Mouse (Mus musculus) mouse embryonic stem cell (cell line): ENCODE measurements around the gene Eme1.
"Not testable (repeated sequence)": the region's sequence is repeated elsewhere in the genome, so short reads cannot be mapped to it uniquely, and the experiment has no call there.

Experiments used
- in situ Hi-C, 2 experiments: fragments of 300-500 bp; cut with MboI; formaldehyde crosslinking; loops; 1 replicate in 1 of 2; 3 replicates in 1 of 2; pipeline ENCODE4 v1.14.3; 2019 to 2020; ENCODE audit warnings: low sequenced_read_pairs in 2 of 2, low pct_unique_long_range_greater_than_20kb in 1 of 2, mixed read lengths in 1 of 2; ENCODE audit not compliant: unreplicated experiment in 1 of 2

The Eme1 gene

DNA sequence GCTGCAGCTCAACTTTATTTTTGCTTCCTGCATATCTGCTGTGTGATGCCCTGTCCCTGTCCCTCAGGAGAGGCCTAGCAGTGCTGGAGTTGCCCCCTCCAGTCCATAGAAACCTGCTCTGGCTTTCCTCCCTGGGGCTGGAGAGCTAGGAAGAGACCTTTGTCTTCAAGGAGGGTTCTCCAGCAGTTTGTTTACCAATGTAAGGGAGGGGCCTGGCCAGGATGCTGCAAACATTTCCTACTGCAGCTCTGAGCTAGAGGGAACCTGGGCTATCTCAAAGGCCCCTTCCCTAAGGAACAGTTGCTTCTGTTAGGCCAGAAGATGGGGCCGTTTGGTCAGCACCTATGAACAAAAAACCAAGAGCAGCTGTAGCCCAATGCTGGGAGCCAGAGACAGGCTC, 7.6 kb upstream of the Eme1 start:
- in situ Hi-C loops: no loop called here

DNA sequence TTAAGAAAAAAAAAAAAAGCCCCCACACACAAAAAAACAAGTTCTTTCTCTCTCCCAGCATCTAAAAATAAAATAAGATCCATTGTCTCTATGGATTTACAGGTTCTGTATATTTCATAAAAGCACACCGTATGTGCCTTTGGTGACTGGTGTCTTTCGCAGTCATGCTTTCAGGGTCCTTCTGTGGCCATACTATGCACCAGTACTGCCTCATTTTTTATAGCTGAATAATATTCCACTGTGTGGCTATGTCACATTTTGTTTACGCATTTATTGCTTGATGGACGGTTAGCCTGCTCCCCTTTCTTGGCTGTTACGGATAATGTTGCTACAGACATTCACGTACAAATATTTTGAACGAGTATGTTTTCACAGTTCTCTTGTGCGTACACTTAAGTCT, 791 bp downstream of the Eme1 start:
- in situ Hi-C loops: no loop called here

DNA sequence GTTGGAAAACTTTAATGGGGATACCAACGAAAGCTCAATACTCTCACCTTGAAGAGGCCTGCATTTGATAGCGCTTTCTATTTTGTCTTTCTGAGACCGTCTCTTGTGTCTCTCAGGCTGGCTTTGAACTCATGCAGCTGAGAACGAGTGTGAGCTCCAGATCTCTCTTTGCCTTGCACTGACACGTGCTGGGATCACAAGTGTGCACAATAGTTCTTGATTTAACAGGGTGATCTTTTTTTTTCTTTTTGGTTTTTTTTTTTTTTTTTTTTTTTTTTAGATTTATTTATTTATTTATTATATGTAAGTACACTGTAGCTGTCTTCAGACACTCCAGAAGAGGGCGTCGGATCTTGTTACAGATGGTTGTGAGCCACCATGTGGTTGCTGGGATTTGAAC, 2.5 kb downstream of the Eme1 start:
- in situ Hi-C loops: not testable (repeated sequence)

DNA sequence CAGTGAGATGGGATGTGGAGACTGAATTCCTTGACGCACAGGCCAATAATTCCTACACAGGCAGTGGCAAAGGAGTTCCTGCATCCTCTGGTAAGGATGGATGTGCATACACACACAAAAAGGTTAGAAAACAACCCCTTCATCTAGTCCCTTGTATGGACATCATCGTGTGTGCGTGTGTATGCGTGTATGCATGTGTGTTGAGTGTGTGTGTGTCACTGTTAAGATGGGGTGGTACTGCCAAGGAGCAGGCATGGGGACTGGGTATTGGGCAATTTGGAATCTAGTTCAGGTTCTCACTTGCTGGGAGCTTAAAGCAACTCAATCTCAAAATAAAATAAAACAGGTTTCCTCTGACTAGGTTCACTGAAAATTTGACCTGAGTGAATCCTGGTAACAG, 7.3 kb downstream of the Eme1 start:
- in situ Hi-C loops: no loop called here

DNA sequence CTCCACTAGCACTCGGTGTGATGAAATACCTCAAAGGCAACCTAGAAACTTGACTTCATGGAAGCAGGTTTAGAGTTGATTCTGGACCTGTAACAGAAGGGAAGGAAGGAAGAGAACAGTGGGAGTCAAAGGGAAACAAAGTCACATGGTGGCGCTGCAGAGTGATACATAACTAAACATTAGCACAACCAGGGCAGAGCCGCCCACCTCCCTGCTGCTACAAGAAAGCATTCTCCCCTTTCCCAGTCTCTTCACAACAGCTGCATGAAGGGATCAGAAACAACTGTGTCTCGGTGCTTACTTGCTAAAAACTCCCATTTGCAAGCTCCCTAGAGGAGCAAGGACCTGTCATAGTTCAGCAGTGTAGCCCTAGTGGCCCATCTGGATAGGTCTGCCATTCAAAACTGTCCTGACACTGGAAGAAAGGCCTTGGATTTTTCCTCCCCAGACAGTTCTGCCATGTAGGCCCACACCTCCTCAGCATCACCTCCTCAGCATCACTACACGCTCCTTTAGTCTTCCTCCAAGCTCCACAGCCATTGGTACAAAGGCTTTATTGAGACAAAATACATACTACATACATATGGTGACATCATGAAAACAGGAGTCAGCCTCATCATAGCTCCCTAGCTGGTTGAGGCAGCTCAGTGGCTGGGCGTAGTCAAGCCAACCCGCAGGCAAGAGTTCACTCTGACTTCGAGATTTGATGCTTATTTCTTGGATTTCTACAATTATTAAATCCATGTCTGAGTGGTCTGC, 9.1 kb downstream of the Eme1 start:
- in situ Hi-C loops: no loop called here

DNA sequence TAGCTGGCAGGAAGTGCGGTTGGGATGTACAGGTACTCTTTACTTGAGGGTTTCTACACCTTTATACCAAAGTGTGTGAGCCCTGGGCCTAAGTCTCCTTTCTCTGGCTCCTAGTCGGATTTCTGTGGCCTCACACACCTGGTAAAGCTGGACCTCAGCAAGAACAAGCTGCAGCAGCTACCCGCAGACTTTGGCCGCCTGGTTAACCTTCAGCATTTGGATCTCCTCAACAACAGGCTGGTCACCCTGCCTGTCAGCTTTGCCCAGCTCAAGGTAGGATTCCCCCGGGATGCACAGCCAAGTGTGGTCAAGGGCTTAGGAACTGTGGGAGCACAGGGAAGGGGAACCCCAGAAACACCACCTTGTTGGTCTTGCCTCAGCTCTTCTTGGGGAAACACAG, 19.3 kb downstream of the Eme1 start:
- in situ Hi-C loops: no loop called here

DNA sequence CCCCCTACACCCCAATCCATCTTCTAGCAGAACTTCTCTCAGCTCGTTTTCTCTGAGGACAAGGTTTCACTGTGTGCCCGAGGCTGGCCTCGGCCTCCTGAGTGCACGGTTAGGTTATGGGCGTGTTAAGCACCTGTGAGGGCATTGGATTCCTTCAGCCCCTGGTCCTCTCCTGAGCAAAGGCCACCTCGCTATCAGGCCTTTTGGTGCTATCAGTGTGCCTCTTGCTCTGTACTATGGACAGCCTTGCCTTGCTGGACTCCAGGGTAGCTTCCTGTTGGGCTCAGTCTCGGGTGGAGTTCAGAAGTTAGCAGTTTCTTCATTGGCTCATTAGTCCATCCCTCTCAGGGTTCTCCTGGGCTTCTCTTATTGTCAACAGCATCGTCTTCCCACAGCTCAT, 20.8 kb downstream of the Eme1 start:
- in situ Hi-C loops: no loop called here

DNA sequence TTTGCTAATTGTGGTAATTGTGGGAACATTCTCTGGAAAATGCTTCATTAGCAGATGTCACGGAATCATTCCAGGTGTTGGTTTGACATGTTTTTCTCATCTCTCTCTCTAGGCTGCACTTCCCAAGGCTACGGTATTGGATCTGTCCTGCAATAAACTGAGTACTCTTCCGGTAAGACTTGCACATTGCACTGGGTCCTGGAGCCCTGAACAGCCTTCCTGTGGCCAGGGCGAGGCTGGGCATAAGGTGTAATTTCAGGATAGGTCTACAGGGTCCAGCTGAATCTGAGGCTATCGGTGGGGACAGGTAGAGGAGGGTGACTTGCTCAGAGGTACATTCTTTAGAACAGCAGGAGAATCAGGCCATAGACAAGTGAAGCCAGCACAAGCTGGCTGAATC, 21.8 kb downstream of the Eme1 start:
- in situ Hi-C loops: no loop called here

DNA sequence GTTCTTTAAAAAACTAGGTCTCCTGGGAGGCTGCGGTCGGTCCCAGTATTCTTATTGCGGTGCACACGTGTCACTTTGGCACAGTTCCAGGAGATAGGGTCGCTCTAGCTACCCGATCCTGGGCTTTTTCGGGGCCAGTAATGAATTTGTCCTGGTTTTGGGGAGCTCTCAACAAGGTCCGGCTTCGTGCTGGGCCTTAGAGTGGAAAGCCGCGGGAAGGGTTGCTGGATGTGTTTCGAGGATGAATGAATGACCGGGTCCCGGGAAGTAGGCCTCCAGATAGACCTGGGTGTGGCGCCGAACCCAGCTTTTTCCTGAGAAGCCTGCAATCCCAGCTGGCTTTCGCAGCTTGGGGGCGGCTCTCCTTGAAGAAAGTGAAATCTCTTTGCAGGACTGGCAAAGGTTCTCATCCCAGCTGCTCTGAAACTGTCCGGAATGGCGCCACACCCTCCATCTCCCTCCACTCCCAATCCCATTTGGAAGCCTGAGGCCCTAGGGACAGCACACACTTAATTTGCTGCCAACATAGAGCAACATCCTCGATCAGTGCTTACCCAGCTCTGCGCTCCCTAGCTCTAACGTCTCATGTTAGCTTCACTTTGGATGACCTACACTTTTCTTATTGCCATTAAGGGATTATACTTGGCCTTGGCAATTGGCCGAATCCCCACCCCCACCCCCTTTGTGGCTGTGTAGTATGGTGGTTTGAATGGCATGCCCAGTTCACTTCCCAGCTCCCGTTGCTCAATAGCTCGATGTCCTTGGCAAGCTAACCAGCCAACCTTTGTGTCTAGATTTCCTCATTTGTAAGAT, 23.4 kb downstream of the Eme1 start:
- in situ Hi-C loops: no loop called here

DNA sequence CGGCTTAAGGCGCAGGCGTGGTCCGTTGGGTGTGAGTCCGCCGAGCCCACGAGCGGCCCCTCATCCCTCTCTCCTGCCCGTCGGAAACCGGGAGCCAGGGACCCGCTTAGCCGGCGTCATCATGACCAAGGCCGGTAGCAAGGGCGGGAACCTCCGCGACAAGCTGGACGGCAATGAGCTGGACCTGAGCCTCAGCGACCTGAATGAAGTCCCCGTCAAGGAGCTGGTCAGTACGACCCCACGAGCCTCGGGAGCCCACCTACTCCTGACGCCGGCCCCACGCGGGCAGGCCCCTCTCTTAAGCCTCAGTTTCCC, 23.9 kb downstream of the Eme1 start:
- in situ Hi-C loops: no loop called here

DNA sequence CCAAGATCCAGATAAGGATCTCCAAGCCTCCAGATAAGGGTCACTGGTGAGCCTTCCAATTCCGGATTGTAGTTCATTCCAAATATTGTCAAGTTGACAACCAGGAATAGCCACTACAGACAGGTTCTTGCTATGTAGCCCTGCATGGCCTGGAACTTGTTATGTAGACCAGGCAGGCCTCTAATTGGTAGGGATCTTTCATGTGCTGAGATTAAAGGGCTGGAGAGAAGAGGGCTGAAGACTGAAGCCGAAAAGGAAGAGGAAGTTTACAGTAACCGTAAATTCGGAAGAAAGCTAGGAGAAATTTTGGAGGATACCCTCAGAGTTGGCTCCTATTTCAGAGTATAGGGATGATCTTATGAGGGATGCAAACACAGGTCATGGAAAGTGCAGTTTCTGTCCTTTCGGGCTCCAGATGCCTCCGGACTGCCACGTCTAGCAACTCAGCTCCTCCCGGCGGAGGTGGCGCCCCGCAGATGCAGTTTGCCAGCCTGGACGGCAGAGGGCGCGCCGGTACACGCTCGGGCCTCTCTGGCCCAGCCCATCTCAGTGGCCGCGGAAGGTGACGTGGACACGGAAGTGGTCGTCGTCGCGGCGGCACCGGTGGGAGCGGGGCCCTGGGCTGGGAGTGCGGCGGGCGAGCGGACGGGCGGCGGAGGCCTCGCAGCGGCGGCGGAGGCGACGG, 24.4 kb downstream of the Eme1 start, which contains the start of gene Lrrc59:
TSS of gene Lrrc59 (plus strand) at position 569 of the 685 bp plus-strand sequence.
- in situ Hi-C loops: no loop called here

DNA sequence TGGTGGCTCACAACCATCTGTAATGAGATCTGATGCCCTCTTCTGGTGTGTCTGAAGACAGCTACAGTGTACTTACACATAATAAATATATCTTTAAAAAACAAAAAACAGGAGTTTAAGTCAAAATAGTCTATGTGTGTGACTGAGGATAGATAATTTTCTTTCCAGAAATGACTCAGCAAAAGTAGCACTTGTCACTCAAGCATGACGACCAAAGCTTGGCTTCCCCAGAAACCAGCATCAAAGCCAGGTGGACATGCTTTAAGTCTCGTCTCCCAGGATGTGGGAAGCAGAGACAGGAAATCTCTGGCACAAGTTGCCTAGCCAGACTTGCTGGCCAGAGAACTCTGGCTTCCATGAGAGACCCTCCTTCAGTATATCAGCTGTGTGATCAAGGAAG, 31.6 kb downstream of the Eme1 start:
- in situ Hi-C loops: no loop called here

DNA sequence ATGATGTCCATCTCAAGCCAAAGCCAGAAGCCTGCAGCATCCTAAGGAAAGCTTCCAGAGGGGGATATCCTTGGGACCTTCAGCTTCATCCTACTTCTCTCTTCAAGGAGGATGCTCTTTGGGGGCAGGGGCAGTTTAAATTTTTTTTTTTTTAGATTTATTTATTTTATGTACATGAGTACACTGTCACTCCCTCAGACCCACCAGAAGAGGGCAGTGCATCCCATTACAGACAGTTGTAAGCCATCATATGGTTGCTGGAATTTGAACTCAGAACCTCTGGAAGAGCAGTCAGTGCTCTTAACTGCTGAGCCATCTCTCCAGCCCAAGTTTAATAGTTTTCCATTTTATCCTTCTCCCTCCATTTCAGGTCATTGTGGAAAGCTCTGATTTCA, 32.3 kb downstream of the Eme1 start:
- in situ Hi-C loops: no loop called here

DNA sequence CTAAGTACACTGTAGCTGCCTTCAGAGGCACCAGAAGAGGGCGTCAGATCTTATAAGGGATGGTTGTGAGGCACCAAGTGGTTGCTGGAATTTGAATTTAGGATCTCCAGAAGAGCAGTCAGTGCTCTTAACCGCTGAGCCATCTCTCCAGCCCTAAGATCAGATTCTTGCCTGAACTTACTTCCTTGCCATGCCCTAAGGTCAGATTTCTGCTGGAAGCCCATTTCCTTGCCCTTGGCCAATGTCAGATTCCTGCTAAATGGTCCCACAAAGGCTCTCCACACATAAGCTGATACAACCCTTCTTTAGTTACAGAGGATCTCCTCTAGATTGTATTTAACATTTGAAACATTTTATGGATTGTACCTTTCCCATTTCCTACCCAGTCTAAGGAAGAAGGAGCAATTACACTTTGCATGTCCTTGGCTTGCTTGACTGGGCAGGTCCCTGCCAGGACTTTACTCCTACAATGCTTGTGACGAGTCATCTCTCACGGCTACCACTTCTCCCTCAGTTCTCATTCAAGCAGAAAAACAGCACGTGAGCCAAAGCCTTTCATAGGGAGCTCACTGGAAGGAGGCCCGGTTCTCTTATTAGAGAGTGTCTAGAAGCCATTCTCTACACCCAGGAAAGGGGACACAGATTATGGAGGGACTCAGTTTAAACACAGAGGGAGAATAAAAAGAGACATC, 32.9 kb downstream of the Eme1 start:
- in situ Hi-C loops: no loop called here

DNA sequence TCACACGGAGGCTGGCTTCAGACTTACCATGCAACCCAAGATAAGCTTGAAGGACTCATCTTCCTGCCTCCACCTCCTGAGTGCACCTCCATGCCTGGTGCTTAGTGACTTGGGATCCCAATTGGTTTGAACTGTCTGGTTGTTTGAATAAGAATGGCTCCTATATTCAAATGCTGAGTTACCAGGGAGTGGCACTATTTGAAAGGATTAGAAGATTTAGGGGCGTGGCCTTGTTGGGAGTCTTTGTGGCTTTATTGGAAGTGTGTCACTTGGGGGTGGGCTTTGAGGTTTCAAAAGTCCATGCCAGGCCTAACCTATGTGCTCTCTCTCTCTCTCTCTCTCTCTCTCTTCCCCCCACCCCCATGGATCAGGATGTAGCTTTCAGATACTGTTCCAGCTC, 36.1 kb downstream of the Eme1 start:
- in situ Hi-C loops: no loop called here

DNA sequence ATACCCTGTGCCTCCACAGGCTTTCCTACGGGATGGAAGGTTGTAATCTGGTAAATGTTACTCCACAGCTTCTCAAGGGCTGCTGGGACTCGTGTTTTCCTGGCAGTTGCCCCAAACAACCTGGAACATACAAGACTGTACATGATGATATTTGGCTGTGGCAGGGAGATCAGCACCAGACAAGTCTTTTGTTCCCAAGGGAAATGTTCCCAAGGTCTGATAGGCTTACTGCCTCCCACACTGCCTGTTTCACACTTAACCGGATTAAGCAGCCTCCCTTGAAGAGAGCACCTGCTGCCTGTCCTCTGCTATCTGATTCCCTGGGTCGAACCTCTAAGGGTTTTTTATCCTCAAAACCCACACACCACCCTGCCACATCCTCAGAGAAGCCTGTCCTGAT, 38.3 kb downstream of the Eme1 start:
- in situ Hi-C loops: no loop called here

DNA sequence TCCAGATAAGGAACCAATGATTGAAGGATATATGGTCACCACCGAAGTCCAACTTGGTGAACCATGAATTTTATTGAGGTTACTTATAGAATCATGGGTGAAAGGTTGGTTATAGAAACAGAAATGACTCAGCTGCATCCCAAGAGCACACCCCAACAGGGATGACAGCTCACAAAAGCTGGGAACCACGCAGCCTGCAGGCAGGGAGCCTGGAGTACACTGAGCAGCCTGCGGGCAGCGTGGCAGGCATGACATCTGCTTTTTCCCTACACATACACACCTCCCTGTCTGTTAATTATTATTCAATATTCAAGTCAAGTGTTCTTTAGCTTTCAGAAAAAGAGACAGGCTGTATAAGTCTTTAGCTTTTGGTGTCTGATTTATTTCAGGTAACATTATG, 39.2 kb downstream of the Eme1 start:
- in situ Hi-C loops: no loop called here

DNA sequence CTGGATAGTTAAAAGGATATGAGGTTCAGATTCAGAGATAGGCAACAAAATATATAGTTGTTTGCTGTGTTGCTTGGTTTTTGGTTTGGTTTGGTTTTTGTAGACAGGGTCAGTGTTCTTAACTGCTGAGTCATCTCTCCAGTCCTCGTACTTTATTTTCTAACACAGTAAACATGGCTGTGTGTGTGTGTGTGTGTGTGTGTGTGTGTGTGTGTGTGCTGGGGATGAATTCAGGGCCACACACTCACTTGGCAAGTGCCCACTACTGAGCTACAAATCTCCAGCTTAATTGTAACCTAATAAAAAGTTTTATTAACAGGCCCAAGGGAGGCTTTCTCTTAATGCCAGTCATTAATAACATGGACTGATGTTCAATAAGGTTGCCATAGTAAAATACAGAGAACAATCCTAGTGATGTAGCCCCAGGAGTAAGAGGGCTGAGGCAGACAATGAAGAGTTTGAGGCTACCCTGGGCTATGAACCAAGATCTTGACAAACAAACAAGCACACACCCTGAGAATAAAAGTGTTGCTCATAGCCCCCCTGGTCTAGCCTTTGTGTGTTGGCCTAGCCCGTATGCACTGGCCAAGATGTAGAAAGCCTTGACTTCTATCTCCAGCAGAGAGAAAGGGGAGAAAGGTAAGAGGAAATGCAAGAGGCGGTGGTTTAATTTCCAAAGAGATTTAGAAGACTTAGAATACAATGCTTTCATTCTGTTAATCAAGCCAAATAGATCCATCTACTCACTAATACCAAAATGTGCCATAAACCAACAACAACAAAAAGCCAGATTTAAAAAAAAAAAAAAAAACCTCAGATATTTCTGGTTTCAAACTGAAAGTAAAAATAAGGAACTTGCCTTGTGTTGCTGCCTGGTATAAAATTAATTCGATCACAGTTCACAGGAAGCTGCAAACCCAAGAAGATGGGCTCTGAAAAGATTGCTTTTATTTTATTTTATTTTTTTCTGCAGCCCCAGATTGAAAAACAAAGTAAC, 42.7 kb downstream of the Eme1 start:
- in situ Hi-C loops: no loop called here
